Mouse (Mus musculus): ENCODE measurements around the gene Mex3d.

Mex3d gene

DNA sequence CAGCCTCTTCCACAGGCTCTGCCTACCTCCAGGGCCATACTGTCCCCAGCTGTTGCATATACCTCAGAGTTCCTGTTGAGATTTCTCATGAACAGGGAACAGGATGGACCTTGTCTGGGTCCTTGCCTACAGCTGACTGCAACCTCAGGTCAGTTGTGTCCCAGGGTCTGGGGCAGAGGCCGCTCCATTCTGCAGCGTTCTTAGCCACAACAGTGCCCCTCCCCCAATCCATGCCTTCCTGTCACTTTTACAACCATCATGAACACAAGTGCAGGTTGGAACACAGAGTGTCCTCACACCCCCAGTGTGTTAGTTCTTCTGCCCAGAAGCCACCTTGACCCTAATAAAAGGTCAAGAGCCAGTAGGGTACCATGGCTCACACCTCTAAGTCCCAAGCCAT, 1.3 kb upstream of the Mex3d start:
- no peak for ATAC-seq (ENCODE audit: insufficient number of reproducible peaks, low FRiP score, low TSS enrichment)

DNA sequence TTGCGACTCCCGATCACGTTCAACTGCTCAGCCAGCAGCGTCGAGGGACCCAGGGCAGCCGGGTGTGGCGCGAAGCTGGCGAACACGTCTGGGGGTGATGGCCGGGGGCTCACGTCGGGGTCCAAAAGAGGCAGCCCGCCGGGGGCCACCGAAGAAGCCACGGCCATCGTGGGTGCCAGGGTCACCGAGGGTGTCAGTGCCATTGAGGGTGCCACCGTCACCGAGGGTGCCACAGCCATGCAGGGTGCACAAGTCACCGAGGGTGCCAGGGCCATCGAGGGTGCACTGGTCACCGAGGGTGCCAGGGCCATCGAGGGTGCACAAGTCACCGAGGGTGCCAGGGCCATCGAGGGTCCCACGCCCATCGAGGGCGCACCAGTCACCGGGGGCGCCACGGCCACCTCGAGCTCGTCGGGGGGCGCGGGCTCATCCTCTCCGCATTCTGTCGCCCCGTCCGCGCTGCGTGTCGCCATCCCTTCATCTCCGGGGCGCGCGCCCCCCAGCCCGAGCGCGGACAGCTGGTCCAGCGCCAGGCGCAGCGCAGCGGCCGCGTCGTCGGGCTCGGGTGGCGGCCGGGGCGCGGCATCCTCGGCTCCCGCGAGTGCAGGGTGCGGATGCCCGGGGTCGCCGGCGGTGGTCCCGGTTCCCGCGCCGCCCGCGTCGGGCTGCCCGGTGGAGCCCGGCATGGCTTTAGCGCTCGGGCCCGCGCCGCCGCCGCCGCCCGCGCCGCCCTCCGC, 556 bp downstream of the Mex3d start:
- ATAC-seq (ENCODE audit: insufficient number of reproducible peaks, low FRiP score, low TSS enrichment): no peak

DNA sequence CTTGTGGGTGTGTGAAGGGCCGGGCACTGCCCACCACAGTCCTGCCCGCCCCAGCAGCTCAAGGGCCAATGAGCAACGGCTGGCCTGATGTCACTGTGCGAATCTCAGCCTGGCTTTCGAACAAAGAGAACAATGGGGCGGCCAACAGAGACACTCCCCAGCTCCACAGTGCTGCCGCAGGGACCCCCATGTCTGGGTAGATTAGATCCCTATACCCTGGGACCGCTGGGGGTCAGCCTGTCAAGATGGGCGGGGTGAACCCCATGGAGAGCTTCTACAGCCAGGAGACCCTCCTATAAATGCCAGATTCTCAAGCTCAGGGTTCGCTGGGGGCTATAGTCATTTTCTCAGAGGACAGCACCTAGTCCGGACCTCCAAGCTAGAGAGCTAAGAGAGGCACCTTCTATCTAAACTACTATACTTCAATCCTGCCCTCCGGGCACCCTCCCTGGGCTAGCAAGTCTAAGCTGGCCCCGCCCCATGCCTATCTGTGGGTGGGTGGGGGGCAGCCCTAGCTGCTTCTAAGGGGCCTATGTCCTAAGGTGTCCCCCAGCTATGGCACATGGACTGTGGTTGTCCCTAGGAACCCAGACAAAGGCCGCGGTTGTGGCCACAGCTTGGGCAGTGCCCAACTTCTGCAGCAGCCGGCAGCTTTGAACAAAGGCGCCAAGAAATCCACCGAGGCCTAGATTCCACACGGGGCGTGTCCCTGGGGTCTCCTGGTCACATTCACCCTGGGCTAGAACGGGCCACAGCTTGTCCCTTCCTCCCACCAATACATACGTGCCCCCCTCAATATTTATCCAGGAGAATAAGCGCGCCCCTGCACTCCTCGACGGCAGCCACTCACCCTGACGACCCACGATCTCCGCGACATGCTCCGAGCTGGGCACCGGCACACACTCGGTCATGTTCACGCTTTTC, 1.4 kb downstream of the Mex3d start:
- no peak for ATAC-seq (ENCODE audit: insufficient number of reproducible peaks, low FRiP score, low TSS enrichment)

DNA sequence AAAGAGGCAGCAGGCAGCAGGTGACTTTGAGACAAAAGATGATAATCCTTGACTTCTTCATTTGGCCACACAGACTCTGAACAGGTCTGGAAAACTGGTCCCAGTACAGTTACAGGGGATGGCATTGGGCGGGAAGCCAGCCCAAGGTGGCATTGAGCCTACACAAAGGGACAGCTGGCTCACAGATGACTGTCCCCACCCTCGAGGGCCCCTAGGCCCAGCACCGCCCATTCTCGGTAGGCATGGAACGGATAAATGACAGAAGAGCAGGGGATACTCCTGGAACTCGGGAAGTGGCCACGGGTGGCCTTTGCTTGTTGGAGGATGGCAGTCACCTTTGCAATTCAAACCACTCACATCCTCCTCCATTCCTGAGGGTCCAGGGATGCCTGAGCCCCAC, 2.1 kb downstream of the Mex3d start:
- no peak for ATAC-seq (ENCODE audit: insufficient number of reproducible peaks, low FRiP score, low TSS enrichment)

DNA sequence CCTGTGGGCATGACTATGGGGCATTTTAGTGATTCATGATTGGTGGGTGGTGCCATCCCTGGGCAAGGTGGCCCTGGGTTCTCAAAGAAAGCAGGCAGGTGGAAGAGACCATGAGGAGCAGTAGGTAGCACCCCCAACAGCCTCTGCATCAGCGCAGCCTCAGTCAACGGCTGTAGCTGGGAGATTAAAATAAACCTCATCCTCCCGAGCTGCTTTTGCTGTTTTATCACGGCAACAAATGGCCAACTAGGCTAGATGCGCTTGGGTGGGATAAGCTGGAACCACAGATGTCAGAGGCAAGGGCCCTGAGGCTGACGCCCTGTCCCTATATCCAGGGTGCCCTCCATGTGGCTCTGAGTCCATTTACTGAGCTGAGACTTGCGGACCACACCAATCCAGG, 2.8 kb downstream of the Mex3d start:
- no peak for ATAC-seq (ENCODE audit: insufficient number of reproducible peaks, low FRiP score, low TSS enrichment)

DNA sequence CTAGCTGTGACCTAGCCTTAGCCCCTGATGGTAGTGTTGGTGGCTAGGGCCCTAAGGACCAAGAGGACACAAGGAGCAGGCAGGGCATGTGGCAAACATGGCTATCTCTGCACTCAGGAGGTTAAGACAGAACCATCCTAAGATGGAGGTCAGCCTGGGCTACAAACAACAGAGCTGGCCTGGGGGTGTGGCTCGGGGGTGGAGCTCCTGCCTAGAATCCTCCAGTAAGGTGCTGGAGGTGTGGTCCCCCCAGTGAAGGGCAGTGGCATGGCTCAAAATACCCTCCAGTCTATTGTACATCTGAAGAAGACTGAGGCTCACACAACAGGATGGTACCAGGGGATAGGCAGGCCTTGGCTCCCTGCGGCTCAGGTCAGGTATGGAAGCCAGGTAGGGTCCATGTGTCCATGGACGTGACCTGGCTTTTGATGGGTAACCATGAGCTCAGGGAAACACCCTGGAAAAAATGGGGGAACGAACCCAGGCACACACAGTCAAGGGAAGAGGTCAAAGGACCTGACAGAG, 3.3 kb downstream of the Mex3d start:
- ATAC-seq (ENCODE audit: insufficient number of reproducible peaks, low FRiP score, low TSS enrichment): no peak

DNA sequence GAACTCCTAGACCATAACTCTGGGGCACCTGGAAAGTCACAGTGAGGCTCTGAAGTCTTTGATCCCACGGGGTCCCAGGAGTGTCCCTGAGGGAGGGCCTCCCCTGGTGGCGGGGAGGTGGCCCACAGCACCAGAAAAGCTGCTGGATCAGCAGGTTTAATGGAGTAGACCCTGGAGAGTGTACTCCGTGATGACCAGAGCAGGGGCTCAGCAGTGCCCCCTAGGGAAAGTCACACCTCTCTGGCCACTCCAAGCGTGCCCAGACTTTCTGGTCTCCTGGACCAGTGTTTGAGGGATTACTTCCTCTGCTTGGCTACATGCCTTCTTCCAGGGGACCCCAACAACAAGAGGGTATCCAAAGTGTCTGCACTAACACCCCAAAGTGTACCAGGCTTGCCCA, 4.0 kb downstream of the Mex3d start:
- no peak for ATAC-seq (ENCODE audit: insufficient number of reproducible peaks, low FRiP score, low TSS enrichment)

DNA sequence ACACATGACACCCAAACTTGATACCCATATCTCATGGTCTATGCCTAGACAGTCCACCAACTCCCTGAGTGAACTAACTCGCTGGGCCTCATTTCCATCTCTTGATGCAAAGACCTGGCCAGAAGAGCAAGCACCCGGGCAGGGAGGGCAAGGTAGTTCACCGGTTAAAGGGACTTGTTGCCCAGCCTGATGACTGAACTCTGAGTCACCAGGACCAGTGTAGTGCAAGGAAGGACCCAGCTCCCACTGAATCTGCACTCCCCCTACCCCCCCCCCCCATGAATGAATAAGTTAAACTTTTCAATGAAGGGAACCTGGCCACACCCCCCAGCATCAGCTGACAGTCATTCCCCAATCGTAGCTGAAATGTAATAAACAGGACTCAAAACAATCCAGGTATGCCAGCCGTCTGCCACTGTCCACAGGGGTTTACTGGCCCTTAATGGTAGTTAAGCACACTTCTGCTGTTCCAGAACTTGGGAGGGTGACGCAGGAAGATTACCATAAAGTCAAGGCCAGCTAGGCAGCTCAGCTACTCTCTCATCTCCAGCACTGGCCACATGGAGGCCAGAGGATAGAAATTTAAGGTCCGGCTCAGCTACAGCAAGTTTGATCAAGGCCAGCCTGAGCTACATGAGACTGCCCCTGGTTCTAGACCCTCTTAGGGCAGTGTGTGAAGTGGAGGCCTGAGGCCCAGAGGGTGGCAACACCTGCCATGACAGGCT, 4.7 kb downstream of the Mex3d start:
- no peak for ATAC-seq (ENCODE audit: insufficient number of reproducible peaks, low FRiP score, low TSS enrichment)

DNA sequence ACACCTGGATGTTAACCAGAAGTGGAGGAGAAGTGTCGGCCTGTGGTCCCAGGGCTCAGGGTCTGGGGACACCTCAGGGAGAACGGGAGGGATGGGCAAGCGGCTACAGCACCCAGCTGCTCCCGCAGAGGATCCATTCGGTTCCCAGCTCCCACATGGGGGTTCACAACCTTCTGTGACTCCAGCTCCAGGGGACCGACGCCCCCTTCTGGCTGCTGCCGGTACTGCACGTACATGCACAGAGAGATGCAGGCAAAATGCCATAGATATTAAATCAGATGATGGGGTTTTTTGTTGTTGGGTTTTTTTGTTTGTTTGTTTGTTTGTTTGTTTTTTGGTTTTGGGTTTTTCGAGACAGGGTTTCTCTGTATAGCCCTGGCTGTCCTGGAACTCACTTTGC, 9.7 kb downstream of the Mex3d start:
- no peak for ATAC-seq (ENCODE audit: insufficient number of reproducible peaks, low FRiP score, low TSS enrichment)

DNA sequence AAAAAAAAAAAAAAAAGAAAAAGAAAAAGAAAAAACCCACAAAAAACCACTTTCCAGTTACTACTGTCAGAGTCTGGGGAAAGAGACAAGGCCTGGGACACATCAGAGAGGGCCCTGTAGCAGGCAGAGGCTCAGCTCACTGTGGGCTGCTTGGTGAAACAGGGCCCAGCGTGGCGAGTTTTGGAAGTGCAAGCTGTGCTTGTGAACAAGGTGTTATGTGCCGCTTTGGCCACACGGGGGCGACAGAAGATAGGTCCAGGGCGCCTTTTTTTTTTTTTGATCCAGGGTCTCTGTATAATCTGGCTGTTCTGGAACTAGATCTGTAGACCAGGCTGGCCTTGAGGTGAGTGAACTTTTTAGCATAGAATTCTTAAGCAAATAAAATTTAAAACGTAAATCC, 11.3 kb downstream of the Mex3d start:
- ATAC-seq (ENCODE audit: insufficient number of reproducible peaks, low FRiP score, low TSS enrichment): peak; percentile 68; the same call in 1 of the 2 replicates

DNA sequence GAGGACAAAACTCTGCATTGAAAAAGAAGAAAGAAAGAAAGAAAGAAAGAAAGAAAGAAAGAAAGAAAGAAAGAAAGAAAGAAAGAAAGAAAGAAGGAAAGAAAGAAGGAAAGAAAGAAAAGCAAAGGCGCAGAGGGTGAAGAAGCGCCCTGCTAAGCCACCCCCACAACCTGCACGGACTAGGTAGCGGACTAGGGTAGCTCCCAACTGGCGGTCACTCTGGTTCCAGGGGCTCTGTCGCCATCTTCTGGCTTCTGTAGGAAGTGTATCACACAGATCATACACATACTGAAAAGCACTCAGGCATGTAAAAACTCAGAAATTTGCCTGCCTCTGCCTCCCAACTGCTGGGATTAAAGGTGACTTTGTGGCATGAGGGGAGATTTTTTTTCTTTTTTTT, 13.4 kb downstream of the Mex3d start:
- no peak for ATAC-seq (ENCODE audit: insufficient number of reproducible peaks, low FRiP score, low TSS enrichment)

DNA sequence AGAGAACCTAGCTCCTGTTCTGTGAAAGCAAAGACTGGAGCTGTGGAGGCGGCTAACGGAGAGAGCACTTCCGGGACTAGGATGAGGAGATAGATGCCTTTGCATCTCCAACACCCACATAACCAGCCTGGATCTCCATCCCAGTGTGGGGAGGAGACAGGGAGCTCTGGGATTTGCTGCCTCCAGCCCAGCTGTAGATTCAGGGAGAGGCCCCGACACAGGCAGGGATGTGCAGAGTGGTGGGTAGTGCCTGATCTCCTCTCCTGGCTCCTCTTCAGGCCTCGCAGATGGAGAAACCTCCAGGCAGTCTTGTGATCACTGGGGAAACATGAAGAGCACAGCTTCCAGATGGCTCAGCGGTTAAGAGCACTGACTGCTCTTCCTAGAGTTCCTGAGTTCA, 14.8 kb downstream of the Mex3d start:
- ATAC-seq (ENCODE audit: insufficient number of reproducible peaks, low FRiP score, low TSS enrichment): no peak

DNA sequence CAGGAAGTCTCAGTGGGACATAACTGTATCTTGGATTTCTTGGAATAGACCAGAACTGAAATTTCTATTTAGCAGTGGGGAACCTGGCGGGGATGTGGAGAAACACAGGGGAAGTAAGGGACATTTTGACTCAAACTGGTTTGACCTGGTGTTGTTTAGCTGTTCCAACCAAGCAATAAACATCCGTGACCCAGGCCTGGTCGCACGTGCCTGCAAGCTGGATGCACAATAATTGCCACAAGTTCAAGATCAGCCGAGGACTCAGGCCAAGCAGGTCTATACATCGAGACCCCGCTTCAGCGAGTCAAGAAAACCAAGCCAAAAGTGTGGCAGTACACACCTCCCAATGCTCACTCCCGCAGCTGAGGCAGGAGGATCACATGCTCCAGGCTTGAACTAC, 15.5 kb downstream of the Mex3d start:
- ATAC-seq (ENCODE audit: insufficient number of reproducible peaks, low FRiP score, low TSS enrichment): no peak

DNA sequence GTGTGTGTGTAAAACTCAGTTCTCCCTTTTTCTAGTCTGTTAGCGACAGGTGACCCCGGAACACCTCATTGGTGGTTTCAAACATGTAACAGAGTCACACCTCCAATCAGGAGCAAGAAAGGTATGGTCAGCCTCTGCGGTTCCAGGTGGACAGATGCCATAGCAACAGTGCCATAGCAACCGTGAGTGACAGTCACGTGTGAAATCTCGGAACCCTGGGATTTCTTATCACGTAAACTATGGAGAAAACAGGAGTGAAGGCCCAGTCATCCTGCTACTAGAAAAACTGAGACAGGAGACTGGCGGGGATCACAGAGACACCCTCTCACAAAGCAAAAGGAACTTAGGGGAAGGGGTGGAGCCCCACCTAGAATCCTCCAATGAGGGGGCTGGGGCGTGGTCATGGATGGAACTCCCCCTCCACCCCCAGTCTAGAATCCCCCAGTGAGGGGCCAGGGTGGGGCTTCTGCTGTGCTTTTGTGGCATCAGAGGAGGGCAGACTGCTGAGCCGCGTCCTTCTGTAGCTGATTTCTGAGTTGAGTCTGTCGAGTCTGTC, 16.0 kb downstream of the Mex3d start:
- peak; percentile 79; the same call in 1 of the 2 replicates for ATAC-seq (ENCODE audit: insufficient number of reproducible peaks, low FRiP score, low TSS enrichment)

DNA sequence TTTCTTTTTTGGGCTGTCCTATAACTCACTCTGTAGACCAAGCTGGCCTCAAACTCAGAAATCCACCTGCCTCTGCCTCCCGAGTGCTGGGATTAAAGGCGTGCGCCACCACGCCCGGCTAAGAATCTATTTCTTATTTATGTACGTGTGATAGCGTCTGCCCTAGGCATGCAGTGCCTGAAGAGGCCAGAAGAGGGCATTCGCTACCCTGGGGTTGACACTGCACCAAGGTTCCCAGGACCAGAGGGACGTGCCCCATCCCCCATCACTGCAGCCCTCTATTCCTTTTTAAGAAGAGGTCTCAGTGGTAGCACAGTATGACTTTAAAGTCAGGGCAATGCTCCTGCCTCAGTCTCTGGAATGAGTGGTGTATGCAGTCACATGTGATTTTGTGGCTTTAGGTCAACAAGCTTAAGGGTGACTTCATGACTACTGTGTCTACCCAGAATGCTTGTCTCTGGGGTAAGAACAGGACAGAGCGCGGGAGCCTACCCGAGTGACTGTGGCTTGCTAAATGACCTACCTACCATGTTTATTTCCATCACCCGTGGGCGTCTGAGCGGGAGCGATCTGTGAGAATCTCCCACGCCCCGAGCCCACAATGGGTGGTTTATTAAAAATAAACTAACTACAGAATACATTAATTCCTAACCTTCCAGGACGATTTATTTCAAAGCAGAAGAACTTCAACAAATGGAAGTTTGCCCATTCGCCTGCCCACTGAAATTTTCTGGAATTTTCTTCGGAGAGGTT, 17.3 kb downstream of the Mex3d start:
- ATAC-seq (ENCODE audit: insufficient number of reproducible peaks, low FRiP score, low TSS enrichment): no peak

DNA sequence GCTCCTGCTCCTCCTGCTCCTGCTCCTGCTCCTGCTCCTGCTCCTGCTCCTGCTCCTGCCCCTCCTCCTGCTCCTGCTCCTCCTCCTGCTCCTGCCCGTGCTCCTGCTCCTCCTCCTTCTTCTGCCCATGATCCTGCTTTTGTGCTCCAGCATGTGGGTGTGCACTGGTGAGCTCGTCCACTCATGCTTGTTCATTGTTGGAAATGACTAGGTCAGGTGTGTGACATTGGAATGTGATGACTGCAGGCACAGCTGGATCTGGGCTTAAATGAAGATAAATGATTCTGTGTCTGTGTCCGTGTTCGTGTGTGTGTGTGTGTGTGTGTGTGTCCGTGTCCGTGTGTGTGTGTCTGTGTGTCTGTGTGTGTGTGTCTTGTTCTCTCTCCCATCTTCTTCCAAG, 19.1 kb downstream of the Mex3d start:
- ATAC-seq (ENCODE audit: insufficient number of reproducible peaks, low FRiP score, low TSS enrichment): no peak

DNA sequence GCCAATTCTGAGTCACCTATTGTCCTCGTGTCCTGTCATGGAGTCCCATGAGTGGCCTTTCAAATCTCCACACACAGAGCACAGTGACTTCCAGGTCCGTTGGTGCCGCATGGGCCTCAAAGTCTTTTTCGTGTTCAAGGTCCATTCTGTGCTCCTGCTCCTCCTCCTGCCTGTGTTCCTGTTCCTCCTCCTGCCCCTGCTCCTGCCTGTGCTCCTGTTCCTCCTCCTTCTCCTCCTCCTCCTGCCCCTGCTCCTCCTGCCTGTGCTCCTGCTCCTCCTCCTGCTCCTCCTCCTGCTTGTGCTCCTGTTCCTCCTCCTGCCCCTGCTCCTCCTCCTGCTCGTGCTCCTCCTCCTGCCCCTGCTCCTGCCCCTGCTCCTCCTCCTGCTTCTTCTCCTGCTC, 19.5 kb downstream of the Mex3d start:
- no peak for ATAC-seq (ENCODE audit: insufficient number of reproducible peaks, low FRiP score, low TSS enrichment)

DNA sequence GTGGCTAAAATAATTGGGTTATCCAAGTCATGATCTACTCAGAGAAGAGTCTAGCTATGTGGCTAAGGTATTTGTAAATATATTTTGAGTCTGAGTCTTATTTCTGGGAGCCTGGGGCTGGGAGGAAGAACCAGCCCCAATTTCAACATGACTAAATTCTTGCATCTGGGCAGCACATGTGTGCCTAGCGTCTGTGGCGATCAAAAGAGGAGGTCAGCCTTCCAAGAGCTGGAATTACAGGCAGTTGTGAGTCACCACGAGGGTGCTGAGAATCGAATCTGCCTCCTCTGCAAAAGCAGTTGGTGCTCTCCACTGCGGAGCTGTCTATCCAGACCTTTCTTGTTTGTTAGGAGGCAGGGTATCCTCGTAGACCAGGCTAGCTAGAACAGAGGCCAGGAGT, 21.7 kb downstream of the Mex3d start:
- ATAC-seq (ENCODE audit: insufficient number of reproducible peaks, low FRiP score, low TSS enrichment): no peak

DNA sequence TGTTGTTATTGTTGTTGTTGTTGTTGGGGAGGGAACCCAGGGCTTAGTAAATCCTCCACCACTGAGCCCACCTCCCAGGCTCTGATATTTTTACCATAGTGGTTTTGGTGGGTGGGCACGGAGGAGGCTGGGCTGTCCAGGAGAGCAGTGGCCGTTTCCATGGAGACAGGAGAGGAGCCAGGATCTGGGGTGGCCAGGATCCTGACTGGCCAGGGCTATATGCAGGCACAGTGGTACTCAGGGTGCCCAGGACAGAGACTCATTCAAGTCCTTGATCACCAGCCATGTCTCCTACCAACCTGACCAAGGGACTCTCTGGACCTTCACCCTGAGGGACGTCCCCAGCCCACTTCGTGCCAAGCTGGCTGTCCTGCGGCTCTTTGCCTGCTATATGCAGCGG, 23.7 kb downstream of the Mex3d start:
- ATAC-seq (ENCODE audit: insufficient number of reproducible peaks, low FRiP score, low TSS enrichment): no peak

Measured in cerebellum, adult (tissue).